Mouse (Mus musculus): ENCODE data around the gene Trmt13.

DNA sequence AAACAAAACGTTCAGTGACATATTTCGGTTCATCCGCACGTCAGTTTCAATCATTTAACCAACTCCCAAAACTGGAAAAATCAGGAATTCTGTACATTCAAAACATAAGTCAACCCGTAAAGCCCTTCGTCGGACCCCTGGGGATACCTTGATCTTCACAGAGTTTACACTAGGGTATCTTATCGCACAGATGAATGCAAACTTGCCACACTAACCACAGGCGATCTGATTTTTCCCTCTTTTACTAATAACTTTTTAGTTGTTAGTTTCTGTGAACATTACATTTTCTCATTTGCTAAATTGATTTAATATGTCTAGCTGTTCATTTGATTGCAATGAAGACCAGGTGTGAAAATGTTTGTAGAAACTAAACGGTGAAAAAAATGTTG lies 18.8 kb downstream of the Trmt13 start:
- TF ChIP-seq CTCF (IDR thresholded peaks at IDR 0.05; ENCODE audit: borderline replicate concordance, insufficient read depth, low read length) = no peak
- TF ChIP-seq POLR2A (IDR thresholded peaks at IDR 0.05; ENCODE audit: low read depth, low read length) = no peak

Measured in embryonic fibroblast, embryonic 13.5 days (primary cell).